Mouse (Mus musculus) G1E (cell line): ENCODE measurements around the gene Arid5a. TPM values are rescaled to one million over a fixed set of nuclear protein-coding genes. Genes with fewer than 3 reads are reported as not detected.

Experiments
- ATAC-seq: 2 replicates; pipeline ENCODE4 v1.8.0; 2016; ENCODE audit warnings: mild to moderate bottlenecking; ENCODE audit not compliant: insufficient number of reproducible peaks, poor library complexity, low FRiP score, severe bottlenecking; ENCODE audit errors: extremely low read depth
- DNase-seq: peaks from one replicate; pipeline ENCODE4 v3.0.0; 2012; ENCODE audit warnings: low spot score
- H3K27me3 ChIP-seq: 2 replicates; pipeline ENCODE4 v1.6.1; 2012; ENCODE audit warnings: mild to moderate bottlenecking, low read length, inconsistent platforms; ENCODE audit not compliant: insufficient read depth
- H3K36me3 ChIP-seq: replicated peaks from 2 replicates; pipeline ENCODE3; 2012; ENCODE audit warnings: mild to moderate bottlenecking, inconsistent platforms
- H3K4me1 ChIP-seq: 2 replicates; pipeline ENCODE4 v1.6.1; 2012; ENCODE audit warnings: low read depth, low read length, inconsistent platforms, mixed read lengths; ENCODE audit not compliant: insufficient read depth
- H3K4me3 ChIP-seq: 2 replicates; pipeline ENCODE4 v1.5.1; 2012; ENCODE audit warnings: low read depth, mild to moderate bottlenecking, inconsistent platforms, low read length, moderate library complexity, mixed read lengths
- H3K9me3 ChIP-seq: replicated peaks from 2 replicates; pipeline ENCODE4 v1.6.1; 2012; ENCODE audit warnings: inconsistent platforms
- CTCF ChIP-seq: IDR thresholded peaks from 2 replicates; pipeline ENCODE4 v1.5.1; 2012; ENCODE audit warnings: low read depth, low read length, inconsistent platforms, mixed read lengths
- GATA1 ChIP-seq: IDR thresholded peaks from 2 replicates; pipeline ENCODE4 v1.6.1; 2012; ENCODE audit warnings: borderline replicate concordance, low read length, inconsistent platforms, mixed read lengths
- GATA2 ChIP-seq: IDR thresholded peaks from 2 replicates; pipeline ENCODE4 v1.6.1; 2012; ENCODE audit warnings: low read depth, low read length, inconsistent platforms, borderline replicate concordance
- POLR2AphosphoS5 ChIP-seq: IDR thresholded peaks from 2 replicates; pipeline ENCODE4 v1.6.1; 2012; ENCODE audit warnings: low read depth, low read length, inconsistent platforms; ENCODE audit not compliant: insufficient replicate concordance
- TAL1 ChIP-seq: conservative IDR thresholded peaks from 2 replicates; pipeline ENCODE4 v1.6.1; 2012; ENCODE audit warnings: low read depth, low read length, inconsistent platforms, mixed read lengths
- polyA plus RNA-seq: library from polyadenylated mRNA; stranded (reverse); fragments of >175 nt; gene quantifications from 2 replicates; pipeline ENCODE4 v1.2.3, GENCODE M21; 2012
- total RNA-seq, 2 experiments: library from RNA; stranded (forward) in 1 of 2; stranded (reverse) in 1 of 2; fragments of 200-1000 nt in 1 of 2; fragments of >200 nt in 1 of 2; fragmentation: Nextera tagmentation in 1 of 2; gene quantifications; 2 replicates each; pipeline ENCODE4 v1.2.3; 2014 to 2017

Arid5a gene
- total RNA-seq (2014; fragmentation: Nextera tagmentation) (5.5 and 8.7 TPM in 2 replicates), total RNA-seq (2017) (8.2 and 8.4 TPM in 2 replicates), polyA plus RNA-seq (32.1 and 33.6 TPM in 2 replicates)

DNA sequence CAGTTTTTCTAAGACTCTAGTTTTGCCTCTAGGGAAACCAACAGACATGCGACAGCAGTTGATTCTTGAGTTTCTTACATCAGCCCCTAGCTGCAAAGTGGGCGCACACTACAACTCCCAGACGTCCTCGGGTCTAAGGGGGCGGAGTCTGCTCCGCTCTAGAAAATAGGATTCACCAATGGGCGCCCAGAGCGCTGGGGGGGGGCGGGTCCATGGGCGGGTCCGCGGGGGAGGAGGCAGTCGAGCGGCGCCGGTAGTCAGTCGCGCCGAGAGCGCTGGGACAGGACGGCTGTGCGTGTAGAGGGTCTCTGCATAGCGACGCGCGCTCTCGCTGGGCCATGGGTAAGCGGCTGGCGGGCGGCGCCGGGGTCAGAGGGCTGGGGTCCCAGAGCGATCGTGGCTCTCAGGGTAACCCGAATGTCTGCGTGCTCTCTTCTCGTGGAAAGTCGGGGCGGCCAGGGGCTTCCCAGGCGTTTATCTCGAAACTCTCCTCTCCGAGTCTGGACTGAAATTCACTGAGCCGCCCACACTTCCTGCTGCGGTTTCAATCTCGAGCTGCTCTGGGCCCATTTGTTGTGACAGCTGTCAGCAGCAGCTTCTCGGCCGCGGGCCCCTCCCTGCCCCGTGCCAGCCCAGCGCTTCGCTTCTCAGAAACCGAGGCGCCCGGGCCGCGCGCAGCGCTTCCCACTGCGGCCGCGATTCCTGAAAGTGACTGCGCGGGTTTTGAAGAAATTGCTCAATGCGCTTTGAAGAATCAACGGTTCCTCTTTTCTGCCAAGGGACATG lies at the start of gene Arid5a:
Gene Arid5a, plus strand, starts transcription at position 239 of the 786 bp plus-strand sequence.
- H3K4me1 ChIP-seq, result peaks cover 41% of the 10 kb centered on the region
- peak within 1 kb of the TSS; percentile 75 for H3K4me3 ChIP-seq
- ATAC-seq (peak; percentile 92), DNase-seq (peak; percentile 100)
- H3K9me3 ChIP-seq, result no peaks in the 10 kb centered on the region
- TF ChIP-seq GATA1, result no peak
- no peak for TF ChIP-seq GATA2
- TF ChIP-seq TAL1, result no peak
- peak; percentile 70; the same call in 1 of the 2 replicates for TF ChIP-seq POLR2AphosphoS5
- TF ChIP-seq CTCF, result no peak
- peaks cover 31% of the 10 kb centered on the region for H3K36me3 ChIP-seq
- peaks cover 16% of the 10 kb centered on the region for H3K27me3 ChIP-seq

DNA sequence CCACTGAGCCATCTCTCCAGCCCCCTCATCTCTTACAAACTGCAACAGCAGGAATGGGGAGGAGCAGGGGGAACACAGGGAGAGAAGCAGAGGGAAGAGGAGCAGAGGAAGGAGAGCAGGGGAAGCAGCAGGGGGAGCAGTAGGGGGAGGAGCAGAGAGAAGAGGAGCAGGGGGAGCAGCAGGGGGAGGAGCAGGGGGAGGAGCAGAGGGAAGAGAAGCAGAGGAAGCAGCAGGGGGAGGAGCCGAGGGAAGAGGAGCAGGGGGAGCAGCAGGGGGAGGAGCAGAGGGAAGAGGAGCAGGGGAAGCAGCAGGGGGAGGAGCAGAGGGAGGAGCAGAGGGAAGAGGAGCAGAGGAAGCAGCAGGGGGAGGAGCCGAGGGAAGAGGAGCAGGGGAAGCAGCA lies 48.9 kb upstream of the Arid5a start:
- TF ChIP-seq GATA1, result no peak
- TF ChIP-seq GATA2, result no peak
- no peak for TF ChIP-seq CTCF
- no peak for TF ChIP-seq TAL1
- no peak for TF ChIP-seq POLR2AphosphoS5
- H3K4me1 ChIP-seq, result peaks cover 54% of the 10 kb centered on the region
- DNase-seq, result no peak
- no peak for ATAC-seq
- no peaks in the 10 kb centered on the region for H3K36me3 ChIP-seq
- no peak overlapping the region for H3K4me3 ChIP-seq
- peaks cover 17% of the 10 kb centered on the region for H3K9me3 ChIP-seq
- H3K27me3 ChIP-seq, result peaks cover 8% of the 10 kb centered on the region

- Histone ChIP-seq H3K9me3 (peaks cover 17% of the 10 kb centered on the region), H3K4me1 (peaks cover 54% of the 10 kb centered on the region), H3K27me3 (peaks cover 8% of the 10 kb centered on the region), H3K4me3 (no peak overlapping the region), H3K36me3 (no peaks in the 10 kb centered on the region)
- ATAC-seq (no peak), DNase-seq (no peak)
- TF ChIP-seq GATA1 (no peak), CTCF (no peak), POLR2AphosphoS5 (no peak), TAL1 (no peak), GATA2 (no peak)
These were observed 48.3 kb upstream of the Arid5a start for GRCm38 (mm10) chr1:36259281-36259680.

- Histone ChIP-seq H3K9me3 (peaks cover 17% of the 10 kb centered on the region), H3K27me3 (peaks cover 2% of the 10 kb centered on the region; the same call in 1 of the 2 replicates), H3K4me3 (no peak overlapping the region), H3K4me1 (peaks cover 61% of the 10 kb centered on the region), H3K36me3 (peaks cover 2% of the 10 kb centered on the region)
- ATAC-seq (no peak), DNase-seq (no peak)
- no peak for TF ChIP-seq GATA1
- TF ChIP-seq CTCF, result no peak
- TF ChIP-seq GATA2, result no peak
- no peak for TF ChIP-seq TAL1
- no peak for TF ChIP-seq POLR2AphosphoS5
These were observed 47.1 kb upstream of the Arid5a start for GRCm38 (mm10) chr1:36260418-36260817.

DNA sequence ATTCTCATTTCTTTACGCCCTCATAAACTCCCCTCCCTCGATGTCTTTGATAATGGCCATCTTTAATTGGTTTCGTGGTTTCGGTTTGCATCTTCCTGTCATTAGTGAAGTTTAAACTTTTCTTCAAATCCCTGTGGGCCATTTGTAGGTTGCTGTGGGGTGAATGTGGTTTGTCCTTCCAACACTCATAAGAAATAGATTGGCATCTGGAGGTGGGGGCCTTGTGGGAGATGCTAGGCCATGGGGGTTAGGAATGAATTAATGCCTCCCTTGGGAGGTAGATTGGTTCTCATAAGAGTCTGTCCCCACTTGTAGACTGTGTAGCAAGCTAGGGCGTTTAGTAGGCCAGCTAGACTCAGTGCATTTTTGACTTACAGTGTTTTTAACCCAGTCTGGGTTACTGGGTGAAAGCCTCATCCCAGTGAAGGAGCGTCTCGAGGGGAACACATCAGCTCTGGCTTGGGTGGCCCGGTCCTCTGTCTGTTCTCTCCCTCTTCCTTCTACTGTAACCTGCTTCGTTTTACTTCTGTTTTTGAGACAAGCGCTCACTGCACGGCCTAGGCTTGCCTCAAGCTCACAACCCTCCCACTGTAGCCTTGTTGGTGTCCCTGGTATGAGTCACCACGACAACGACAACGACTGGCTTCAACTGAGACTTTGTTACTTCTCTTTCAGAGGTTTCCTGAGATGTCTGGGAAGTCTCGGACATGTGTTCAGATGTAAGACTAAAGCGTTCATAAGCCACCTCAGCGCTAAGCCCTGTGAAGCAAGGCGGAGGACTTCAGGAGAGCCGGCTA lies 45.6 kb upstream of the Arid5a start:
- no peak for ATAC-seq
- DNase-seq, result no peak
- peaks cover 75% of the 10 kb centered on the region for H3K4me1 ChIP-seq

DNA sequence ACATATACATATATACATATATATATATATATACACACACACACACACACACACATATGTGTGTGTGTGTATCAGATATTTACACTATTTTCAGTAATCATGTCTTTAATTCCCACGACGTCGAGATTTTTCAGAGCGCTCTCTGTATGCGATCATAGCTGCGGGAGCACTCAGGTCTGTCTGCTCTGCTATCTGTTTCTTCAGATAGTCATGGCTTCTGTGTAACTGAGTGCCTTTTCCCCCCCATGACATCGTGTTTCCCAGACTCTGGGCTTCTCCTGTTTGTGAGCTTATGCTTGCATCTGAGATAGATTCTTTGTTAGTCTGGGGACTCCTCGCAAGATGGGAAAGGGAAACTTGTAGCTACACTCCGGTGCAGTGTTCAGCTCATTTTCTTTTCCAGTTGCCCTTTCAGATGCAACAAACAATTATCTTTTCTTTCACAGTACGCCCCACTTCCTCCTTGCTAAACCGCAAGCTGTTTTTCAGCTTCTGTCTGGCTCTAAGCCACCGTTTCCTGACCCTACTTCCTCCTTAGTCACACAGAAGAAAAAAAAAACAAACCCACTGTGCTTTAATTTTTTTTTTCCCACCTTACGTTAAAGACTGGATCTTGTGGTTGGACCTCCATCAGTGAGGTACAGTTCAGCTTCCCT lies 43.6 kb upstream of the Arid5a start:
- DNase-seq (peak; percentile 68), ATAC-seq (peak; percentile 86)
- TF ChIP-seq TAL1 (peak; percentile 72), GATA1 (no peak)
- H3K4me1 ChIP-seq, result peaks cover 84% of the 10 kb centered on the region
- H3K36me3 ChIP-seq, result peaks cover 33% of the 10 kb centered on the region
- peaks cover 4% of the 10 kb centered on the region for H3K9me3 ChIP-seq
- H3K27me3 ChIP-seq, result no peaks in the 10 kb centered on the region
- peak overlapping the region; percentile 58; the same call in 1 of the 2 replicates for H3K4me3 ChIP-seq

More for the DNA sequence above, 45.6 kb upstream of the Arid5a start:
- H3K36me3 ChIP-seq, result peaks cover 13% of the 10 kb centered on the region
- no peaks in the 10 kb centered on the region for H3K27me3 ChIP-seq
- no peak overlapping the region for H3K4me3 ChIP-seq
- TF ChIP-seq GATA1 (no peak), TAL1 (no peak), GATA2 (no peak), CTCF (no peak), POLR2AphosphoS5 (no peak)
- H3K9me3 ChIP-seq, result peaks cover 9% of the 10 kb centered on the region
